Mouse (Mus musculus) activated CD4-positive, CD25-positive, alpha-beta regulatory T cell, adult 4 months (primary cell): ENCODE measurements around the gene Plekhf1. TPM values are rescaled to one million over a fixed set of nuclear protein-coding genes. Genes with fewer than 3 reads are reported as not detected.
A peak's percentile ranks its signal among the peaks of the same experiment; 100 is the strongest.

Experiments
- ATAC-seq: one replicate; pipeline ENCODE4 v1.8.0; 2017
- polyA plus RNA-seq, 2 experiments: library from polyadenylated mRNA; unstranded; fragments of 100-300 nt; shearing (Covaris generic); gene quantifications; one replicate each; pipeline ENCODE4 v1.2.1; 2017

Plekhf1 gene
- polyA plus RNA-seq, 2 experiments from 2014 or later: 0.45 to 0.47 TPM

DNA sequence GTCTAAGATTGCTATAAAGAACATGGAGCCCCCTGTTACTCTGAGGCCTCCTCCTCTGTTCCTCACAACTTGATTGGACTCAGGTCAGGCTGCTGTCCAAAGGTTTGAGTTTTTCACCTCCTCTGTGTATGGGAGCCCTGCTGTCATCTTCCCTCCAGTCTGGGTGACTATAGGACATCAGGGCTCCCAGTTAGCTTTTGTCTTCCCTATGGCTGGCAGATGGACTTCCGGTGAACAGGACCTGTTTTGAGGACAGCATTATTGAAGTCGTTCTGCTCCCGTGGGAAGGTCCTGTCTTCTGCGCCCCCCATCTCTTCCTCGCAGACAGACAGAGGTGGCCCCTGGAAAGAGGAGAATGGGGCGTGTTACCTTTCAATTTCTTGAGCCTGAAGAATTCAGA is 43.0 kb downstream of the Plekhf1 start:
- ATAC-seq: no peak

DNA sequence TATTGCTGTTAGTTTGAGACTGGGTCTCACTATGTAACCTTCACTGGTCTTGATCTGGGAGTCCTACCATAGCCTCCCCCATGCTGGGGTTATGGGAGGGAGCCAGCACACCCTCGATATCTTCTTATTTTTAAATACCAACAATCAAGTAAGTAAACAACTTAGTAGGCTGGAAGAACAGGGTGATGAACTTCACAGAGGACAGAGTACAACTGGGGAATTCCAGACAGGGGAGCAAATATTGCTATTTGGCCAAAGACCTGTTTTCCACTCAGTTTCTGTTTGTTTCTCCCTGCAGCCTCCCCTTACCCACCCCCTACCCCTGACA is 43.4 kb downstream of the Plekhf1 start:
- no peak for ATAC-seq

DNA sequence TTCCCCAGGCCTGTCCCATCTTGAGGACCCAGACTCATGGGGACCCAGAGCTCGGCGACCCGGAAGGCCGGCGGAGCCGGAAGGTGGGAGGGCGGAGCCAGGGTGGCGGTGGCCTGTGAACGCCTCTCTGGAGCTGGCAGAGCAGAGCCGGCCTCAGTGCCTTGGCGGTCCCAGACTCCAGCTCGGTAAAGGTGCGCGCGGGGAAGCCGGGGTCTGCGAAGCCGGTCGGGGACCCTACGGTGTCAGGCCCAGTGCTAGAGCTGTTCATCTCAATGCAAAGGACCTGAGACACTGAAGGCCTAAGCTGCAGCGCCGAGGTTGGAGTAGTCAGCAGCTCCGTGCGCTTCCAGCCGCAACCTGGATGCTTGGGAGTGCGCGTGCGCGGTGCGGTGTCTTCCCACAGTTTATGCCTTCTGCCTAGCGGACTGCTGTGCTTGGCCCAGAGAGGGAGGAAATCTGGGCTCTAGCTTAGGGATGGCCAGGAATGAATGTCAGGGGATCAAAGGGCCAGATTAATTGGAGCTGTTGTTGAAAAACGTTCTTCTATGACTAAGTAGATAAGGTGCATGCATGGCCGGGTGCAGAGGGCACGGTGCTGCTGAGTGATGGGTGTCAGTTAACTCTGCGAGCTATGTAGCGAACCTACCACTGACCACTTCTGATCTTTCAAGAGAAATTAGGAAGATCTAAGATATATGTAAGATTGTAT is 44.0 kb downstream of the Plekhf1 start:
- ATAC-seq: peak; percentile 72

DNA sequence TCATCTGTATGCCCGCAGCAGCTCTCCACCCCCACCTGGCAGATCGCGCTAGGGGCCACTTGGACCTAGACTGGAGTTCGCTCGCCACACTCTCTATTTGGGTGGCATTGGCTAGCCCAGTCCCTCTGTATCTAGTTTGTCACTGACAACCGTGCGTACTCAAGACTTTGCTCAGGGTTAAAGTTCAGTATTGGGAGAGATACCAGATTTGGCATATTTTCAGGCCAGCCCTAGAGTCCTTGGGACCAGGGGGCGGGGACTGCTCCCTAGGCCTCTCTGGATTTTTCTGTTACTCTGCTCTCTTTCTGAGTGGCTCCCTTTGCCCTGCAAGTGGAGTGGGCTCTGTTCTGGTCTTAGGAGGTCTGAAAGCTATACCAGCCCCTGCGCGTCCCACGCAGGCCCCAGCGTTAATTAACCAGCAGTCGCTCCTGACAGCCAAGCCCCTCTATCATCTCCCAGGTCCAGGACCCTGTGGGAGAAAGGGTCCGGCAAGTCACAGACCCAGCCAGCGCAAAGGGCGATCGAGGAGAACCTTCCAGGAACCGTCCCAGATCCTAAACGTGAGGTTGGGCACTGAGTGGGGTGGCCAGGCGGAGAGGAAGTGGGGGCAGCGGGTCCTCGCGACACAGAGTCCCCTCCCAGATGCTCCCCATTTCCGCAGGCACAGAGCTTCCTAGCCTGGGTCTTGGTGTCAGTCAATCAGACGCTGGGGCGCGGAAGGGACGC is 44.7 kb downstream of the Plekhf1 start, which contains the start of gene 1600014C10Rik:
Gene 1600014C10Rik, plus strand, starts transcription at position 256 of the 726 bp plus-strand sequence.
- peak; percentile 19 for ATAC-seq

DNA sequence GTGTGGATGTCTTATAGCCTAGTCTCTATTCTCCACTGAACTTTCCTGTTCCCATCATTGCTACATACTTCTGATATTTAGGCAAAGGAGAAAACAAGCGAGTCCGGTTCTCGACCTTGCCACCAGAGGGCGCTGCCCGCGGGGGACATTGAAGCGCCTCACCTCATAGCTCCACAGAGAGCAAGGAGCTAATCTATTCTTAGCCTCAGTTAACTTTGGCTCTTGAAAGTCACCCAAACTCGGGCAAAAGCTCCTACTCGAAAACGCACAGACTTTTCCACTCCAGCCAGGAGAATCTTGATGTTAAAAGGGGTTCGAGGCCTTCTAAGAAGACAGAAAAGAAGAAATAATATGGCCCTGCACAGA is 45.2 kb downstream of the Plekhf1 start:
- peak; percentile 47 for ATAC-seq

DNA sequence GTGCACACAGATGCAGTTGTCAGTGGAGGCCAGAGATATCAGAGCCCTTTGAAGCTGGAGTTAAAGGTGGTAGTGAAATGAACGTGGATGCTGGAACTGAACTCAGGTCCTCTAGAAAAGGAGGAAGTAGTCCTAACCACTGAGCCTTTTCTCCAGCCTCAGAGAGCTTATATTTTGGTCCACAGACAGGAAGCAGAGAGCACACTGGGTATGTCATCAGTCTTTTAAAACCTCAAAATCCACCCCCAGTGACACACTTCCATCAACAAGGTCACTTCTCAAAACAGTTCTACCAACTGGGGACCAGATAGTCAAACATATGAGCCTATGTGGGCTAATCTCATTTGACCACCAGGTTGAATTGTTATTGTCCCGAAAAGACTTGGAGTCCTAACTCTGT is 46.5 kb downstream of the Plekhf1 start:
- no peak for ATAC-seq

DNA sequence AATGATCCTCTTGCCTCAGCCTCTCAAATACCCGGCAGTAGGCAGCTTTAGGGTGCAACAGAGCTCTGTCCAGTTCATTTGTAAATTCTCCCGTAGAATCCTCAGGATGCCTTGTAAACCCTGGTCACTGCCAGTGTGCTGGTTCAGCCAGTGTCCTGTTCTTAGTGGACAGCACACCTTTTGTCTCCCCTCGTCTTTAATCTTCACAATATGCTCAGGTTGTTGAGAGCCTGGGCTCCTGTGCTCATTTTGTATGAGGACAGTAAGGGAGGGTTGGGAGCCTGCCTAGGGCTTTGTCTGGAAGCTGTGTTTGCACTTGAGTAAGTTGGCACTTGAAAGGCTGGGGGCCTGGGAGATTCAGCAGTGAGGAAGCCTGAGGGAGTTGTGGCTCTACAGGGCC is 47.9 kb downstream of the Plekhf1 start:
- no peak for ATAC-seq

DNA sequence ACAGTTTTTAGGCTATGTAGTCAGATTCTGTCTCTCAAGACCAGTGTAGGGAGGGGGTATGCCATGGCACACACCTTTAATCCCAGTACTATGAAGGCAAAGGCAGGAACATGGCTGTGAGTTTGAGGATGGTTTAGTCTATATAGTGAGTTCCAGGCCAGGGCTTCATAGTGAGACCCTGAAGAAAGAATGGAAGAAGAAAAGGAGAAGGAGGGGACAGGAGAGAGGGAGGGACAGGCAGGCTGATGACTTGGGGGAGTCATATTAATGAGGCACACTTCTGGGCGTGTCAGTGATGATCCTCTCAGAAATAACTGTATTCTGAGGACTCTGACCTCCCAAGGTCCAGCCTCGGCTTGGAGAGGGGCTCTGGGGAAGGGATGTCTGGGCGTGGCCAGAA is 51.8 kb downstream of the Plekhf1 start:
- no peak for ATAC-seq

DNA sequence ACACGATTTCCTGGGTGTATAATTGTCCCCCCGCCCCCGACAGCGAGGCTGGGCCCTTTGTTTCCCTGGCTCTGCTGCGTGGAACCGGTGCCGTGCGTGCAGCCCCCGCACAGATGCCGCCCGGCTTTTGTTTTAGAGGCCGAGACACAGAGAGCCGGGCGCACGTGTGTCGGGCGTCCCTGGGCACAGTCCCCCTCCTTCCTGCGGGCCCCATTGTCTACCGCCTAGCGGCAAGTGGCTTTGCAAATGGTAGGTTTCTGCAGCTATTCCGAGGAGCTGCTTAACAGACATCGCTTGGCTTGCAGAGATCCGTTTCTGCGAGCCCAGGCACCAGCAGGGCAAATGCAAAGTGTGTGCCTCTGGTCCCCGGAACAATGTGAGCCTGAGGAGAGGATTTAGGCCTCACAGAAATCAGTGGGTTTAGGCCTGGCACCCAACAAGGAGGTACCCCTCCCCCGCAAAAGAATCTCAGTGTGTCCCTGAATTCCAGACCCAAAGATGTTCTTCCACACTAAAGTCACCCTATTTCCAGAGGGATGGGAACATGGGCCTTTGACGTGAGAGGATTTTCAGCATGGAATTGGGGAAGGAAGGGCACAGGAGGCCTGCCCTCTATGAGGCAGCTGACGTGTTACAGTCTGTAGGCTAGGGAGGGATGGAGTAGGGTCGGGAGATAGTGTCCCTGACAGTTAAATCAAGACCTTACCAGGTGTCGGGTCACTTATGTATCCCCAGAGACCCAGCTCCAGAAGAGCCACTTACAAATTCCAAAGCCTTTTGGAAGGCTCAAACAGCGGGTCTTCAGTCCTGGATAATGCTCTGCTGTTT is 53.3 kb downstream of the Plekhf1 start:
- no peak for ATAC-seq

DNA sequence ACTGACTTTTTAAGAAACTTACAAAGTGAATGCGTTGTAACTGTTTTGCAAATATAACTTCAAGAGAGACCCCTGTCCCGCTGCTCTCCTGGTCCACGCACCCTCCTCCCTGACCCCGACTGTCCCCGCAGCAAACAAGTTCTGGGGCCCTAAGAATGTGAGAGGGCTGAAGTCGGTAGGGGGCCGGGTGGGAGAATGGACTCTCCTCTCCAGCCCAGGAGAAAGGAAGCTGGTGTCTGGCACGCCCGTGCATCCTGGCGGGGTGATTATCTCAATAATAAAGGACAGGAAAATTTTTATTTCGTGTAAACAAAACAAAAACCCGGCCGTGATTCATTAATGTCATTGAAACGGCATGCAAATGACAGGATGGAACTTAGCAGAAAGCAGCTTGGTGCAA is 53.9 kb downstream of the Plekhf1 start:
- ATAC-seq: no peak

DNA sequence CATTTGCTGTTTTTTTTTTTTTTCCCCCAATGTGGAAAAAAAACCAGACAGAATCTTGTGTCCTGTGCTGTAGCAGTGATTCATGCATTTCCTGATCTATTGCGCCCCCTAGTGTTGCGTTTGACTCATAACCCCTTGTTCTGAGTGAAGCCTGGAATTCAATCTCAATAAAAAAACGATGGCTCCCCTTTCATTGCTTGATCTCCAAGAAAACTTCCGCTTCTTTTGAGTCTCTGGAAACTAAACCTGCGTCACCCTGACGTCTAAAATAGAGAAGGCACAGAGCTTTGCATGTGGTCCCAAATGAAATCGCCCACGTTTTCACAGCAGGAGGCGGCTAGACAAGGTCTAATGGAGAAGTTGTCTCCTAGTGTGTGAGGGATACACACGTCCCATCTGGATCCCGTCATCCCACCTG is 60.1 kb downstream of the Plekhf1 start:
- ATAC-seq: peak; percentile 36

Other genes starting within 250 kb of the Plekhf1 start
- 10 to 100 TPM; 12.3 to 21.5 TPM for gene Uri1, start 204.5 kb downstream of the Plekhf1 start, polyA plus RNA-seq
- 1 to 10 TPM; 4.4 to 8.1 TPM for gene Ccne1, start 120.5 kb downstream of the Plekhf1 start, polyA plus RNA-seq
- 100 to 1,000 TPM; 149 to 152 TPM for gene 1600014C10Rik, start 44.8 kb downstream of the Plekhf1 start, polyA plus RNA-seq
- gene Pop4, start 43.4 kb upstream of the Plekhf1 start, polyA plus RNA-seq: 10 to 100 TPM; 30.7 to 34.4 TPM